Mouse (Mus musculus): ENCODE results near the gene Taldo1. TPM values are rescaled to one million over a fixed set of nuclear protein-coding genes. Genes with fewer than 3 reads are reported as not detected.
A peak's percentile ranks its signal among the peaks of the same experiment; 100 is the strongest.

The Taldo1 gene
- polyA plus RNA-seq, 1 experiment, result 451 TPM

- Histone ChIP-seq H3K4me1 (peaks cover 71% of the 10 kb centered on the region), H3K27me3 (replicated peaks) (peaks cover 5% of the 10 kb centered on the region), H3K9me3 (no peaks in the 10 kb centered on the region), H3K4me3 (replicated peaks) (no peak overlapping the region), H3K36me3 (replicated peaks; ENCODE audit: low read length) (peaks cover 47% of the 10 kb centered on the region)
- TF ChIP-seq GATA1 (IDR thresholded peaks at IDR 0.05; ENCODE audit: borderline replicate concordance, low read length) (no peak), FLI1 (IDR thresholded peaks at IDR 0.05; ENCODE audit: low read length) (no peak)
These were observed 38.7 kb downstream of the Taldo1 start for GRCm38 (mm10) chr7:141430585-141431240.

- H3K4me1 ChIP-seq, result peaks cover 71% of the 10 kb centered on the region
- no peaks in the 10 kb centered on the region for H3K9me3 ChIP-seq
- H3K36me3 ChIP-seq (replicated peaks; ENCODE audit: low read length), result peaks cover 47% of the 10 kb centered on the region
- H3K27me3 ChIP-seq (replicated peaks), result no peaks in the 10 kb centered on the region
- TF ChIP-seq FLI1 (IDR thresholded peaks at IDR 0.05; ENCODE audit: low read length) (no peak), GATA1 (IDR thresholded peaks at IDR 0.05; ENCODE audit: borderline replicate concordance, low read length) (no peak)
- H3K4me3 ChIP-seq (replicated peaks), result no peak overlapping the region
These were observed 39.6 kb downstream of the Taldo1 start for GRCm38 (mm10) chr7:141431434-141432185.

DNA sequence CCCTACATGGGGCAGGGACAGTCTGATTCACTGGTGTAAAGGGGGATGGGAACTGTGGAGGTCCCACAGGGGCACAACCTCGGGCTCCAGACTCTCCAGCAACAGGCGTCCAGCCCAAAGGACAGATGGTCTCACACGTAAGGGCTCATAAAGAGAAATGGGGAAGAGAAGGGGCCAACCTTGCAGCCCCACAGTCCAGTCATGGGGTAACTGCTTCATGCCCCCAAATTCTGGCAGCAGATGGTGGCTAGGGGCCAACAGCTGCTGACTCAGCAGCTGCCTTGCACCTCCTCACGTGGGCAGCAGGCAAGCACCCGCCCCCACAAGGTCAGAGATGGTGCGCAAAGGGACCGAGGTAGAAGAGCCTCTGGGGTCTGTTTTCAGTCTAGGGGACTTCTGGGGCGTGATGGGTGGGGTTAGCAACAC lies 40.2 kb downstream of the Taldo1 start:
- no peak for TF ChIP-seq GATA1 (IDR thresholded peaks at IDR 0.05; ENCODE audit: borderline replicate concordance, low read length)
- no peak for TF ChIP-seq FLI1 (IDR thresholded peaks at IDR 0.05; ENCODE audit: low read length)
- H3K4me3 ChIP-seq (replicated peaks), result no peak overlapping the region
- H3K4me1 ChIP-seq, result peaks cover 71% of the 10 kb centered on the region
- no peaks in the 10 kb centered on the region for H3K27me3 ChIP-seq (replicated peaks)
- H3K36me3 ChIP-seq (replicated peaks; ENCODE audit: low read length), result peaks cover 47% of the 10 kb centered on the region
- no peaks in the 10 kb centered on the region for H3K9me3 ChIP-seq

DNA sequence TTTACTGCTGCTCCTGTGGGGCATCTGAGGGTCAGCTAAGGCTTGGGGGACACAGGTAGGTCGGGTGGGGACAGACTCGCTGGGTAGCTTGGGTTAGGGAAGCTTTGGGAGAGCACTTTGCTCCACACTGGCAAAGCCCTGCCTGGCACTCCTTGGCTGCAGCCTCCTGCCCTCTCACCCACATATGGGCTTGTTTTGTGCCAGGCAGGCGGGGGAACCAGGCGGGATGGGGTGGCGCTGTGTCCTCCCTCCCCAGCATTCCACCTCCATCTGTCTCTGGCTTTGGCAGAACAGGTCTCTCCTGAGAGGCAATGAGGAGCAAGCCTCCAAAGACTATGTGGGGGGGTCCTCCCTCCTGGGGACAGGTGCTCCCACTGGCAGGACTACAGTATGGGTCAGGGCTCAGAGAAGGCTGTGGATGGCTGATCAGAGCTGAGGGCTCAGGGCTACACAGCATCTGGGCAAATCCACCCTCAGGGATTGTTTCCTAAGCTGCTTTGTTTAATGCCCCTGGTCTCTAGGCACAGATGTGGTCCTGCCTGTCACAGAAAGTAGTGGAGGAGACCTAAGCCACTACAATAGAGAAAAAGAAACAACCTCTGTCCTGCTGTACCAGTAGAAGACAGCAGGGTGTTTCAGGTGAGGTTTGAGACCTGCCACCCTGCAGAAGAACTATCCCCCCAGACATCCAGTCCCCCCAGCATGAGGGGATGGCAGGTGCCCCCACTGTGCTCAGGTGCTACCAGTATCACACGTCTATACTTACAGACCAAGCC lies 40.9 kb downstream of the Taldo1 start:
- no peak overlapping the region for H3K4me3 ChIP-seq (replicated peaks)
- no peaks in the 10 kb centered on the region for H3K9me3 ChIP-seq
- peaks cover 51% of the 10 kb centered on the region for H3K36me3 ChIP-seq (replicated peaks; ENCODE audit: low read length)
- H3K4me1 ChIP-seq, result peaks cover 71% of the 10 kb centered on the region
- no peak for TF ChIP-seq GATA1 (IDR thresholded peaks at IDR 0.05; ENCODE audit: borderline replicate concordance, low read length)
- TF ChIP-seq FLI1 (IDR thresholded peaks at IDR 0.05; ENCODE audit: low read length), result no peak
- H3K27me3 ChIP-seq (replicated peaks), result no peaks in the 10 kb centered on the region

GRCm38 (mm10) chr7:141433517-141434400 lies 41.8 kb downstream of the Taldo1 start:
- H3K27me3 ChIP-seq (replicated peaks), result no peaks in the 10 kb centered on the region
- H3K4me3 ChIP-seq (replicated peaks), result peak overlapping the region; percentile 6
- H3K36me3 ChIP-seq (replicated peaks; ENCODE audit: low read length), result peaks cover 60% of the 10 kb centered on the region
- peaks cover 69% of the 10 kb centered on the region for H3K4me1 ChIP-seq
- H3K9me3 ChIP-seq, result no peaks in the 10 kb centered on the region
- no peak for TF ChIP-seq FLI1 (IDR thresholded peaks at IDR 0.05; ENCODE audit: low read length)
- no peak for TF ChIP-seq GATA1 (IDR thresholded peaks at IDR 0.05; ENCODE audit: borderline replicate concordance, low read length)

GRCm38 (mm10) chr7:141434464-141434863 lies 42.5 kb downstream of the Taldo1 start:
- TF ChIP-seq FLI1 (IDR thresholded peaks at IDR 0.05; ENCODE audit: low read length), result no peak
- TF ChIP-seq GATA1 (IDR thresholded peaks at IDR 0.05; ENCODE audit: borderline replicate concordance, low read length), result no peak
- peak overlapping the region; percentile 97 for H3K4me3 ChIP-seq (replicated peaks)
- peaks cover 67% of the 10 kb centered on the region for H3K36me3 ChIP-seq (replicated peaks; ENCODE audit: low read length)
- peaks cover 66% of the 10 kb centered on the region for H3K4me1 ChIP-seq
- no peaks in the 10 kb centered on the region for H3K27me3 ChIP-seq (replicated peaks)
- H3K9me3 ChIP-seq, result no peaks in the 10 kb centered on the region

- H3K9me3 ChIP-seq, result no peaks in the 10 kb centered on the region
- no peak for TF ChIP-seq GATA1 (IDR thresholded peaks at IDR 0.05; ENCODE audit: borderline replicate concordance, low read length)
- TF ChIP-seq FLI1 (IDR thresholded peaks at IDR 0.05; ENCODE audit: low read length), result no peak
- H3K36me3 ChIP-seq (replicated peaks; ENCODE audit: low read length), result peaks cover 69% of the 10 kb centered on the region
- peaks cover 73% of the 10 kb centered on the region for H3K4me1 ChIP-seq
- H3K27me3 ChIP-seq (replicated peaks), result no peaks in the 10 kb centered on the region
- peak overlapping the region; percentile 97 for H3K4me3 ChIP-seq (replicated peaks)
These were observed 43.3 kb downstream of the Taldo1 start for GRCm38 (mm10) chr7:141435129-141435855.

DNA sequence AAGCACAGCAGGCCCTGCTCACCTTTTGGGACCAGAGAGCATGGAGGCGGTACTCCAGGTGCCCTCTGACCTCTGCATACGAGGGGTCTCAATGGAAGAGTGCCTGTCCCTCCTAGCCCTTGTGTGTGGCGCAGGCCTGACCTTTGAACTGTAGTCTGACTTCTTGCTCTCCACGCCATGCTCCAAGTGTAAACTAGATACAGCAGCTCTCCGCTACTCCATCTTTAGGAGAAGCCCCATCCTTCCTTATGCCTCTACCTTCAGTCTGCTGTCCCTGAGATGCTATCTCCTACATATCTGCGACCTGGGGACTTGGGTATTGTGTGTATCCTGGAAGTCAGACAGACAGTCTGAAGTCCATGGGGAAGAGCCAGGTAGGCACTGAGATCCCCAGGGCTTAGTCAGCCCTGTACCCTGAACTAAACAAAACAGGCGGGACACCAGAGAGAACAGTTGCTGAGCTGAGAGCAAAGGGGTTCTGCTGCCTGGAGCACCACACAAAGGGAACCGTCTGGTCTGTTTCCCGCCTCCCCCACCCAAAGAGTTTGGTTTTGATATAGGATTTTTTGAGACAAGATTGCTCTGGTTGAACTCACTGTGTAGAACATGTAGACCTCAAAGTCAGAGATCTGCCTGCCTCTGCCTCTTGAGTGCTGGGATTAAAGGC lies 44.0 kb downstream of the Taldo1 start:
- no peak for TF ChIP-seq FLI1 (IDR thresholded peaks at IDR 0.05; ENCODE audit: low read length)
- H3K4me3 ChIP-seq (replicated peaks), result peak overlapping the region; percentile 97
- no peaks in the 10 kb centered on the region for H3K9me3 ChIP-seq
- H3K27me3 ChIP-seq (replicated peaks), result no peaks in the 10 kb centered on the region
- peaks cover 69% of the 10 kb centered on the region for H3K36me3 ChIP-seq (replicated peaks; ENCODE audit: low read length)
- peaks cover 80% of the 10 kb centered on the region for H3K4me1 ChIP-seq
